Mouse (Mus musculus) MEL (cell line): Measurements from ENCODE around the gene Pdrg1. TPM values are rescaled to one million over a fixed set of nuclear protein-coding genes. Genes with fewer than 3 reads are reported as not detected.

ENCODE experiments used
- DNase-seq: peaks from one replicate; pipeline ENCODE4 v3.0.0; 2011; ENCODE audit warnings: low read depth, low spot score
- H3K27ac ChIP-seq: 2 replicates; pipeline ENCODE4 v1.5.1; 2012; ENCODE audit warnings: low read depth, mild to moderate bottlenecking, control low read depth, low read length, moderate library complexity; ENCODE audit not compliant: control insufficient read depth
- H3K27me3 ChIP-seq, 2 experiments: fragments of 150-350 bp in 1 of 2; sonication (generic) in 1 of 2; 2 replicates each; pipeline ENCODE4 v1.6.1; 2012; ENCODE audit warnings: low read length in 2 of 2, mild to moderate bottlenecking in 2 of 2, improper control_type of control experiment in 1 of 2, moderate library complexity in 1 of 2; ENCODE audit not compliant: insufficient read depth in 2 of 2, control insufficient read depth in 1 of 2
- H3K36me3 ChIP-seq, 2 experiments: 2 replicates each; pipeline ENCODE4 v1.6.1; 2012 to 2014; ENCODE audit warnings: low read length in 2 of 2, improper control_type of control experiment in 1 of 2, inconsistent platforms in 1 of 2, mild to moderate bottlenecking in 1 of 2; ENCODE audit not compliant: insufficient read depth in 2 of 2, control insufficient read depth in 1 of 2
- H3K4me1 ChIP-seq, 2 experiments: fragments of 150-350 bp in 1 of 2; sonication (generic) in 1 of 2; 2 replicates each; pipeline ENCODE4 v1.6.1; 2012; ENCODE audit warnings: low read length in 2 of 2, improper control_type of control experiment in 1 of 2, mild to moderate bottlenecking in 1 of 2; ENCODE audit not compliant: insufficient read depth in 2 of 2, control insufficient read depth in 1 of 2
- H3K4me3 ChIP-seq, 2 experiments: fragments of 150-350 bp in 1 of 2; sonication (generic) in 1 of 2; 2 replicates each; pipeline ENCODE4 v1.5.1; 2012; ENCODE audit warnings: low read depth in 2 of 2, low read length in 2 of 2, mild to moderate bottlenecking in 2 of 2, moderate library complexity in 2 of 2, control low read depth in 1 of 2, improper control_type of control experiment in 1 of 2; ENCODE audit not compliant: control insufficient read depth in 1 of 2, insufficient read depth in 1 of 2
- H3K79me2 ChIP-seq: 2 replicates; pipeline ENCODE4 v1.6.1; 2012; ENCODE audit warnings: mild to moderate bottlenecking, low read length, moderate library complexity; ENCODE audit not compliant: control insufficient read depth, poor library complexity, insufficient read depth
- H3K9ac ChIP-seq: 2 replicates; pipeline ENCODE4 v1.6.1; 2012; ENCODE audit warnings: low read depth, mild to moderate bottlenecking, control low read depth, low read length, moderate library complexity; ENCODE audit not compliant: control insufficient read depth, poor library complexity, severe bottlenecking
- H3K9me3 ChIP-seq: fragments of 150-350 bp; sonication (generic); replicated peaks from 2 replicates; pipeline ENCODE4 v1.6.1; 2012; ENCODE audit warnings: mild to moderate bottlenecking, low read length, improper control_type of control experiment, moderate library complexity; ENCODE audit not compliant: insufficient read depth
- BHLHE40 ChIP-seq: IDR thresholded peaks from 2 replicates; pipeline ENCODE4 v1.6.1; 2012; ENCODE audit warnings: low read depth, mild to moderate bottlenecking, inconsistent platforms, low read length, improper control_type of control experiment, borderline replicate concordance
- CHD1 ChIP-seq: IDR thresholded peaks from 2 replicates; pipeline ENCODE4 v1.6.1; 2012; ENCODE audit warnings: low read depth, mild to moderate bottlenecking, inconsistent platforms, low read length, improper control_type of control experiment
- CTCF ChIP-seq, 3 experiments: IDR thresholded peaks in 2 of 3; conservative IDR thresholded peaks in 1 of 3; 2 replicates each; pipeline ENCODE4 v1.5.1; 2011 to 2012; ENCODE audit warnings: low read length in 3 of 3, low read depth in 2 of 3, mild to moderate bottlenecking in 2 of 3, improper control_type of control experiment in 1 of 3, inconsistent platforms in 1 of 3, mixed read lengths in 1 of 3, moderate library complexity in 1 of 3; ENCODE audit not compliant: control insufficient read depth in 1 of 3, insufficient read depth in 1 of 3, poor library complexity in 1 of 3, severe bottlenecking in 1 of 3
- E2F4 ChIP-seq: IDR thresholded peaks from 2 replicates; pipeline ENCODE4 v1.6.1; 2011; ENCODE audit warnings: low read depth, low read length, improper control_type of control experiment, borderline replicate concordance
- ELF1 ChIP-seq: IDR thresholded peaks from 2 replicates; pipeline ENCODE4 v1.6.1; 2014; ENCODE audit warnings: low read depth, mild to moderate bottlenecking, inconsistent platforms, low read length, improper control_type of control experiment, moderate library complexity
- ETS1 ChIP-seq: IDR thresholded peaks from 2 replicates; pipeline ENCODE4 v1.6.1; 2012; ENCODE audit warnings: low read depth, mild to moderate bottlenecking, inconsistent platforms, low read length, improper control_type of control experiment, moderate library complexity
- GABPA ChIP-seq: IDR thresholded peaks from 2 replicates; pipeline ENCODE4 v1.6.1; 2012; ENCODE audit warnings: low read depth, mild to moderate bottlenecking, inconsistent platforms, low read length, improper control_type of control experiment, moderate library complexity
- GATA1 ChIP-seq: IDR thresholded peaks from 2 replicates; pipeline ENCODE4 v1.6.1; 2011; ENCODE audit warnings: low read depth, low read length, improper control_type of control experiment
- KAT2A ChIP-seq: conservative IDR thresholded peaks from 2 replicates; pipeline ENCODE4 v1.6.1; 2012; ENCODE audit warnings: low read depth, low read length, improper control_type of control experiment, inconsistent platforms
- MAFK ChIP-seq: IDR thresholded peaks from 2 replicates; pipeline ENCODE4 v1.6.1; 2011; ENCODE audit warnings: low read depth, mild to moderate bottlenecking, low read length, improper control_type of control experiment, borderline replicate concordance
- MAX ChIP-seq: IDR thresholded peaks from 2 replicates; pipeline ENCODE4 v1.6.1; 2011; ENCODE audit warnings: low read length, improper control_type of control experiment
- MAZ ChIP-seq: IDR thresholded peaks from 2 replicates; pipeline ENCODE4 v1.6.1; 2012; ENCODE audit warnings: low read depth, mild to moderate bottlenecking, inconsistent platforms, low read length, improper control_type of control experiment
- MEF2A ChIP-seq: IDR thresholded peaks from 2 replicates; pipeline ENCODE4 v1.6.1; 2014; ENCODE audit warnings: low read depth, mild to moderate bottlenecking, inconsistent platforms, low read length, improper control_type of control experiment; ENCODE audit not compliant: poor library complexity, insufficient replicate concordance, severe bottlenecking; ENCODE audit errors: extremely low read depth
- MYC ChIP-seq: IDR thresholded peaks from 2 replicates; pipeline ENCODE4 v1.6.1; 2011; ENCODE audit warnings: low read depth, mild to moderate bottlenecking, low read length, improper control_type of control experiment, moderate library complexity
- NELFE ChIP-seq: IDR thresholded peaks from 2 replicates; pipeline ENCODE4 v1.6.1; 2011; ENCODE audit warnings: low read depth, low read length, improper control_type of control experiment
- RCOR1 ChIP-seq: IDR thresholded peaks from 2 replicates; pipeline ENCODE4 v1.6.1; 2012; ENCODE audit warnings: low read depth, mild to moderate bottlenecking, inconsistent platforms, low read length, improper control_type of control experiment
- SMC3 ChIP-seq: IDR thresholded peaks from 2 replicates; pipeline ENCODE4 v1.6.1; 2011; ENCODE audit warnings: low read depth, low read length, improper control_type of control experiment
- UBTF ChIP-seq: IDR thresholded peaks from 2 replicates; pipeline ENCODE4 v1.6.1; 2012; ENCODE audit warnings: low read depth, mild to moderate bottlenecking, inconsistent platforms, low read length, improper control_type of control experiment, moderate library complexity, borderline replicate concordance; ENCODE audit not compliant: insufficient read depth
- USF1 ChIP-seq: IDR thresholded peaks from 2 replicates; pipeline ENCODE4 v1.6.1; 2014; ENCODE audit warnings: low read depth, mild to moderate bottlenecking, inconsistent platforms, low read length, improper control_type of control experiment, moderate library complexity
- ZC3H11A ChIP-seq: IDR thresholded peaks from 2 replicates; pipeline ENCODE4 v1.6.1; 2012; ENCODE audit warnings: low read depth, mild to moderate bottlenecking, inconsistent platforms, low read length, improper control_type of control experiment
- ZMIZ1 ChIP-seq: IDR thresholded peaks from 2 replicates; pipeline ENCODE4 v1.6.1; 2012; ENCODE audit warnings: low read depth, mild to moderate bottlenecking, inconsistent platforms, low read length, improper control_type of control experiment, moderate library complexity
- polyA plus RNA-seq, 2 experiments: library from polyadenylated mRNA; stranded (reverse) in 1 of 2; unstranded in 1 of 2; fragments of >175 nt in 1 of 2; fragments of >200 nt in 1 of 2; gene quantifications; 2 replicates each; pipeline versions ENCODE4 v1.2.1 to v1.2.4; 2012; ENCODE audit warnings: low replicate concordance in 2 of 2, low read depth in 1 of 2; ENCODE audit not compliant: insufficient read length in 2 of 2, insufficient read depth in 1 of 2, missing spikeins in 1 of 2
- total RNA-seq: library from RNA; depleted of rRNA; stranded (reverse); fragments of 300-350 nt; gene quantifications from 2 replicates; pipeline ENCODE4 v1.2.3, GENCODE M21; 2012

Pdrg1 gene
- total and polyA plus RNA-seq, 3 experiments = 62.2 to 67.2 TPM; not detected in 1

DNA sequence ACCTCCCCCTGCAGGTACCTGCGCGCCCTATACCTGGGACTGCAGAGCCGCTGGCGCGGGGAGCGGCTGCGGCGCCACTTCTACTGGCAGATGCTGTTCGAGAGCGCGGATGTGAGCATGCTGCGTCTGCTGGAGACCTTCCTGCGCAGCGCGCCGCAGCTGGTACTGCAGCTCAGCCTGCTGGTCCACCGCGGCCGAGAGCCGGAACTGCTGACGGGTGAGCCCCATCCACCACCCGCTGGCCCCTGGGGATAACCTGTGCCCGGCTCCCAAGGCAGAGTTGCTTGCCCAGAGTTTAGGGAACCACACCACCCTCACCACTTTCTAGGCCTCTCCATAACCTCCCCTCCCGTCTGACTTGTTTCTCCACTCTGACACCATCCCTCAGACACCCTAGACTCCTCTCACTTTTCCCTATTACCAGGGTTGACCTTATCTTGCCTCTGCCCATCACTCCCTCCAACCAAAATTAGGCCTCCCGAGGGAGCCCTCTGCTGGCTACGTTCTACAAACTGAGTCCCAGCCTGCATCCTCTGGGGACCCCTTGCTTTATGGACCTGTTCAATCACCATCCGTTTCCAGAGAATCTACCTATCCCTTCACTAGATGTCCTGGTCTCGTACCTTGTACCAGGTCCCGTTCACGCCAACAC is 37.6 kb upstream of the Pdrg1 start:
- Histone ChIP-seq H3K9ac (no peak overlapping the region), H3K4me3 (no peak overlapping the region), H3K27ac (no peak overlapping the region), H3K4me1 (no peaks in the 10 kb centered on the region), H3K79me2 (no peaks in the 10 kb centered on the region), H3K9me3 (no peaks in the 10 kb centered on the region), H3K27me3 (peaks cover 3% of the 10 kb centered on the region in 2 experiments; a peak in 1 of 4 replicates), H3K36me3 (no peaks in the 10 kb centered on the region)
- no peak for TF ChIP-seq KAT2A
- no peak for TF ChIP-seq MAZ
- TF ChIP-seq ZC3H11A = no peak
- TF ChIP-seq GABPA = no peak
- TF ChIP-seq USF1 = no peak
- TF ChIP-seq RCOR1 = no peak
- TF ChIP-seq CTCF (IDR thresholded peaks at IDR 0.05 in 2 of 3, conservative IDR thresholded peaks at IDR 0.05 in 1 of 3; ENCODE audit: control insufficient read depth in 1 of 3, insufficient read depth in 1 of 3, low read depth in 2 of 3, low read length in 3 of 3, poor library complexity in 1 of 3, severe bottlenecking in 1 of 3) = no peak; a peak in 1 of 6 replicates
- no peak for DNase-seq

DNA sequence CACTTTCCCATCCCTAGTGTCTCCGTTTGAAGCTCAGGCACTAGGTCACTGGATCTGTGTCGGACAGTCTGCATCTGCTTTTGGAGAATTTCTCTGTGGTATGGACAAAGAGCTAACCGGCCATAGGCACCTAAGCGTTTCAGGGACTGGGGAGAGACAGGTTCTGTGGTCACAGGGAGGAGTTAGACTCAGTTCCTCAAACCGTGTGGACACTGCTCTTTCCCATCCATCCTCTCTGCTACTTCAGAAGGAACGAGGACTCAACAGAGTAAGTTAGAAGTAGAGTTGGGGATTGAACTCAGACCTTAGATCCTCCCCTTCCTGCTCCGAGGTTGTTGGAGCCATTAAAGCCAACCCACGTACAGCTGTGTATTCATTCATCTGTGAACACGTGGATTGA is 36.3 kb upstream of the Pdrg1 start:
- TF ChIP-seq ZMIZ1 (no peak), E2F4 (no peak), BHLHE40 (no peak), NELFE (no peak), ETS1 (no peak), UBTF (no peak), ELF1 (no peak), MAX (no peak), SMC3 (no peak), MEF2A (no peak), MAFK (no peak), MYC (no peak), MAZ (no peak), CHD1 (no peak), GATA1 (no peak), RCOR1 (no peak)
- Histone ChIP-seq H3K27me3 (no peaks in the 10 kb centered on the region; a peak in 2 of 4 replicates), H3K27ac (no peak overlapping the region), H3K79me2 (no peaks in the 10 kb centered on the region), H3K9me3 (no peaks in the 10 kb centered on the region), H3K36me3 (no peaks in the 10 kb centered on the region), H3K9ac (no peak overlapping the region), H3K4me3 (no peak overlapping the region), H3K4me1 (no peaks in the 10 kb centered on the region)
- no peak for DNase-seq
